Mouse (Mus musculus) embryonic fibroblast, embryonic 13.5 days (primary cell): ENCODE measurements around the gene Rsbn1l. TPM values are rescaled to one million over a fixed set of nuclear protein-coding genes. Genes with fewer than 3 reads are reported as not detected.

Source experiments
- H3K27ac ChIP-seq: 2 replicates; pipeline ENCODE4 v1.5.1; 2012; ENCODE audit warnings: low read length, control low read depth, inconsistent platforms; ENCODE audit not compliant: insufficient read depth
- H3K4me1 ChIP-seq: 2 replicates; pipeline ENCODE4 v1.6.1; 2011; ENCODE audit warnings: low read length; ENCODE audit not compliant: control insufficient read depth, insufficient read depth
- H3K4me3 ChIP-seq: 2 replicates; pipeline ENCODE4 v1.5.1; 2011; ENCODE audit warnings: mild to moderate bottlenecking, control low read depth, low read length; ENCODE audit not compliant: insufficient read depth
- CTCF ChIP-seq: IDR thresholded peaks from 2 replicates; pipeline ENCODE4 v1.5.1; 2011; ENCODE audit warnings: mild to moderate bottlenecking, control low read depth, low read length, moderate library complexity, borderline replicate concordance; ENCODE audit not compliant: insufficient read depth
- POLR2A ChIP-seq: IDR thresholded peaks from 2 replicates; pipeline ENCODE4 v1.6.1; 2011; ENCODE audit warnings: low read depth, mild to moderate bottlenecking, control low read depth, low read length, moderate library complexity
- polyA plus RNA-seq: library from polyadenylated mRNA; stranded (reverse); fragments of >200 nt; gene quantifications from 2 replicates; pipeline ENCODE4 v1.2.4, GENCODE M21; 2011; ENCODE audit warnings: low read depth; ENCODE audit not compliant: missing spikeins, insufficient read length

Gene Rsbn1l
- polyA plus RNA-seq, 1 experiment: 9.3 TPM

DNA sequence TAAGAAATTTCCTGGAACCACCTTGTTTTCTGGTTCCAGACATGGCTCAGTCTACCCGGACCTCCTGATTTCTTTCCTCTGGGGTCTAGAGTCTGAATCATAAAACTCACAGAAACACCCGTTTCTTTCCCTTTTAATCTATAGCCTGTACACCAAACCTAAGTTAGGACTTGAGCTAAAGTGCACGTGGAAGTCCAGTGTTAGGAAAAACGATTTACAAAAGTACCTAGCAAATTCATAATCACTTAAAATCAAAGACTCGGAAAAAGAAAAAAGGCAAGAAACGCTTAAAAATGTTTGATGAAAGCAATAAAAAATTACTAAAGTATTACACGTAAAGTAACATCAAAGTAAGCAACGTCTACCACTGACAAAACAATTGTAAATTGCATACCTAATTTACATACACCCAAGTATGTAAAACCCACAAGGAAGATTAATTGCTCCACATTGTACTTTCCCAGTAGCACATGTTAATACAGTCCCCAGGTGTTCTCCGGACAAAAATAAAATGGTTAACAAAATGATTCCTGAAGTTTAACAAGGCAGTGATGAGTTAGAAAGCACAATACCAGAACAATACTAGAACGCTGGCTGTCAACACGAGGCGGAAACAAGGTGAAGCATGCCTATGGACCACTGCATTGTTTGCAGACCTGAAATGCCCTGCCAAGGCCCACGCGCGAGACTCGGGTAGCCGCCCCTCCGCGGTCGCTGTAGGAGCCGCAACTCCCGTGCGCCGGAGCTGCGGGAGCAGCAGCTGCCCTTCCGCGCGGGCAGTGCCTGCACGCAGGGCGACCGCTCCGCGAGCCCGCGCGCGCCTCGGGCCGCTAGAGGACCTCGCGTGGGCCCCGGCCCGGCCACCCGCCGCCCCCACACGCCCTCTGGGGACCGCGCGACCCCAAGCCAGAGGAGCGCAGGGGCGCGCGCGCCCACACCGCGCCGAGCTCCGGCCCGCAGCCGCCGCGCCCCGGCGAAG, 75.1 kb downstream of the Rsbn1l start:
- Histone ChIP-seq H3K4me3 (peak overlapping the region; percentile 68), H3K4me1 (no peaks in the 10 kb centered on the region; the same call in 1 of the 2 replicates), H3K27ac (no peak overlapping the region)
- TF ChIP-seq POLR2A: no peak
- TF ChIP-seq CTCF: no peak

DNA sequence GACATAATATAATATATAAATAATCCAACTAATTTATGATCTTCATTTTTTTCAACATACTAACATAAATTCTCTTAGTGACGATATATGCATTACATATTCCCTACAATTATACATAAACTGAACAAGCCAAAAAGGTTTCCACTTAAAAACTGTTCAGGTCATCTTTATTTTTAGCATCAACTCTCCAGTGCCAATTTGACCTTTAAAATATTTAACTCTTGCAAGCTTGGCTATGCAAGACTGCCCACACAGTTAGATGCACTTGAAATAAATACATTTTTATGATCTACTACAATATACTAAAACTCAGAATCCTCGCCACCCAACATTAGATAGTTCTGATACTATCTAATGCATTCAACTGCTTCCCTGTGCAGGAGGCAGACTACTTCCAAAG, 75.8 kb downstream of the Rsbn1l start:
- H3K4me3 ChIP-seq: peak overlapping the region; percentile 4; the same call in 1 of the 2 replicates
- H3K27ac ChIP-seq: no peak overlapping the region
- H3K4me1 ChIP-seq: no peaks in the 10 kb centered on the region; the same call in 1 of the 2 replicates
- no peak for TF ChIP-seq POLR2A
- TF ChIP-seq CTCF: no peak

DNA sequence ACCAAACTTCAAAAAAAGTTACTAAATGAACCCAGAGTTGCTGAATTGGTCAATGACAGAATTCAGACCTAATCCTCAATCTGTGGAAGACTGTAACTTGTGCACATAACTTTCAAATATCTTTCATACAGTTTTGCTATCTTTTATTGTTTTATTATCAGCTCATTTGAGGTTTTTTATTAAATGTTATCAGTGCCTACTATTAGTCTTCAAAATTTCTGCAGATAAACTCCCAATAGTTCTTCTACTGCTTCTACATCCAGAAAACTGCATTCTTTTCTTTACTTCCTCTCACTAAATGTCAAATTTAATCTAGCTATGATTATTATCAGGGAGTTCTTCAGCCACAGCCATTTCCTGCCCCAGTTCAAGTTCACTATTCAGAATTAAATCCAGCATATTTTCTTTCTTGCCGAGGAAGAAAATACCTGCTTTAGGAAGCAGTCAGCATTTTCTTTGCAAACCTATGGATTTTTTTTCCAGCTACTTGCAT, 79.2 kb downstream of the Rsbn1l start:
- Histone ChIP-seq H3K4me1 (no peaks in the 10 kb centered on the region), H3K27ac (no peak overlapping the region), H3K4me3 (no peak overlapping the region)
- TF ChIP-seq POLR2A (no peak), CTCF (no peak)

DNA sequence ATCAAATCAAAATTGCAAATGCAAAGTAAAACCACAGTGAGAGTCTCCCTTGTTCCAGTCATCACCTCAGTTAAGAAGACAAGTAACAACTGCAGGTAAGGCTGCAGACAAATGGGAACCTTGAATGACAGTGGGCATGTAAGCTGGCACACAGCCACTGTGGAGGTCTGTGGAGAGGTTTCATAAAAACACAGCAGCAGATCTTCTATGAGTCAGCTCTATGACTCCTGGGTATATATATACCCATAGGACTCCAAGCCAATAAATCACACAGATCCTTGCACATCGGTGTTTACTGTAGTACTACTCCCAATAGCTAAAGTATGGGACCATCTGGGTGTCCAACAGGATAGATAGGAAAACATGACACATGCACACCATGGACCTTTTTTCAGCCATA, 83.1 kb downstream of the Rsbn1l start:
- Histone ChIP-seq H3K4me1 (no peaks in the 10 kb centered on the region), H3K4me3 (no peak overlapping the region), H3K27ac (no peak overlapping the region)
- no peak for TF ChIP-seq POLR2A
- no peak for TF ChIP-seq CTCF

DNA sequence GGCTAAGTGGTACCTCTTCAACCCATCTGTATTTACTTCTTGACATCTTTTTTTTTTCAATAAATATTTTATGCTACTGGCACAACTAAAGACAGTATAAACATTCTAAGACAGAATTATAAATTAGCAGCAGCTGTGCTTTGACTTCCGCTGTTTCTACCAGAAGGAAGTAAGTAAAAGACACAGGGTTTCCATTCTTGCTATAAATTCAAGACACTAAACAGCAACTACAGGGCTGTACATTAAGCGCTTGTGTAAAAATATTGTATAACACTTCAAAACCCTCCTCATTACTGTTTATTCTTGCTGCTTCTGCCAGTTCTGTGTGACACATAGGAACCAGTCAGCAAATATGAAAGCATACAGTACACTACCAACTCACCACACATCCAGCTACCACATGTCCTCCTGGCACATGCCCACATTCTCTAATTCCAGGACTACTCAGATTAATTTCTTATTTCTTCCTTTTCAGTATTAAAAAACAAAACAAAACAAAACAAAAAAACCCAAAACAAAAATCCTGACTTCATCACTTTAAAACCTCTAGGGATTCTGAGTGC, 90.9 kb downstream of the Rsbn1l start:
- Histone ChIP-seq H3K27ac (no peak overlapping the region), H3K4me1 (no peaks in the 10 kb centered on the region), H3K4me3 (no peak overlapping the region)
- no peak for TF ChIP-seq CTCF
- TF ChIP-seq POLR2A: no peak

DNA sequence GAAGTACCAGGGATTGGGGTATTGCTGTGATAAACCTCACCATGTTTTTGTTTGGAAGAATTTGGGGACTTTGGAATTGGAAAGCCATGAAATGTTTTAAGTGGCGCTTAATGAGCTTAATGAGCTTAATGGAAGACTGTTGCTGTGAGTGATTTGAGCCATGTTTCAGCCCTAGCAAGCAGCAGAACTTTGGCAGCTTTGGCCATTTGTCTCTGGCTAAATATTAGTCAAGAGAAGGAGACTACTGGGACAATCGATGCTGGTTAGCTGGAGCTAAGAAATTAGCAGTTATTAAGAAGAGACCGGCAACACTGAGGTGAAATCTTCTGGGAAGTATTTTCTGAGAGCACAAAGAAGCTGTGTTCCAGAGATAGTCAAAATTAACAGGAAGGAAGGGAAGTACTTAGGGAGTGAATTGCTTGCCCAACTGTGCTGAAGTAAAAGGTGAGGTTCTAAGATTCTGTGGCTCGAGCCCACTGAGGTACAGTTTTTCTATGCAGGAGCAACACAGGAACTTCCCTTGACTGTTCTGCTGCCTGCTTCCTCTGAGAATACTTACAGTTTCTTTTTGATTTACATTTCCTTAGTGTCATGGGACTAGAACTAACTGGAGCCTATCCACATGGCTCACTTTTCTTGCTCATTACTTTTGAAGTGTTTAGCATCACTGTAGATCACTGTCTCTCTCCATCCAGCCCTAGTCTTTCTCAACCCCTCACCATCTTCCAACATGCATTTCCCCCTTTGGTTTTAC, 91.8 kb downstream of the Rsbn1l start:
- no peak for TF ChIP-seq CTCF
- no peak for TF ChIP-seq POLR2A
- H3K27ac ChIP-seq: no peak overlapping the region
- H3K4me1 ChIP-seq: no peaks in the 10 kb centered on the region
- H3K4me3 ChIP-seq: no peak overlapping the region

DNA sequence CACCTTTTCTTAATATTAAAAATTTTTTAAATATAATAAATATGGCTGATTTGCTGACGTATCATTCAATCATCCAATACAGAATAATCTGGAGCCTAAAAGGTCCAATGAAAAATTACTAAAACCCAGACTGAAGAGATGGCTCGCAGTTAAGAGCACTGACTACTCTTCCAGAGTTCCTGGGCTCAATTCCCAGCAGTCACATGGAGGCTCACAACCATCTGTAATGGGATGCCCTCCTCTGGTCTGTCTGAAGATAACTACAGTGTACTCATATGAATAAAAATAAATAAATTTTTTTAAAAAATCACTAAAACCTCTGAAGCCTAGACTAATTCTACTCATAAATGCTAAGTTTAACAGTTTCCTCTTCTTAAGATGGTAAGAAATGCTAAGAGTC, 94.3 kb downstream of the Rsbn1l start:
- no peaks in the 10 kb centered on the region for H3K4me1 ChIP-seq
- TF ChIP-seq CTCF (no peak), POLR2A (no peak)
- no peak overlapping the region for H3K27ac ChIP-seq
- H3K4me3 ChIP-seq: no peak overlapping the region

DNA sequence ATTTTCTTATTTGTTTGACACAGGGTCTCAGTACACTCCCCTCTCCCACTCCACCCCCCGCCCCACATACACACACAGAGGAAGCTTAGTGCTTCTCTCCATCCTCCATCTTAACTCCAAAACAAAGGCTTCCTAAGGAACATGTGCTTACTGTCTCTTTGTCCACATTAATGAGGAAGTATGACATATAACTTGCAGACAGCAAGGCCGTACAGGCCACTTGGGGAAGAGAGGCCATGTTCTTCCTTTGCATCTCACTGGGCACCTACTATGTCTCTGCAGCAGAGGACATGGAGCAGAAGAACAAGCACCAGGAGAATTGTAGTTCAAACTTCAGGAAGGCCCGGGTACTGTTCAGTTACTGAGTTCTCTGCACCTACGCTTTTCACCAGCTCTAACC, 95.6 kb downstream of the Rsbn1l start:
- no peak overlapping the region for H3K4me3 ChIP-seq
- H3K4me1 ChIP-seq: no peaks in the 10 kb centered on the region
- no peak overlapping the region for H3K27ac ChIP-seq
- TF ChIP-seq CTCF: no peak
- TF ChIP-seq POLR2A: no peak

DNA sequence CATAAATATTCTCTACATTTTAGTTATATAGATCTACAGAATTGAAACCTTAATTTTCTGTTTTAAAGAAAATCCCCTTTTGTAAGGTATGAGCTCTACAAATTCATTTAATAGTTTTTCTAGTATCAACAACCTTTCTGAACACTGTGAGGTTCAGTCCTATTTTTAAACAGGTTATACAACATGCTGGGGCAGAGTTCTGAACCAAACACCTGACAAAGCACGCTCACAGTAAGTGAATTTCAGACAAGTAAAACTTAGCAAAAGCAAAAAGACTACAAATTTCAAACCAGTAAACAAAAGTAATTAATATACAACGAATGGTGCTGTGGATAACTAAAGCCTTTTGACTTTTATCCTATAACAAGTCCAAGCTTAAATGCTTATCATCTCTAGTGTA, 97.8 kb downstream of the Rsbn1l start:
- TF ChIP-seq POLR2A: no peak
- no peak for TF ChIP-seq CTCF
- no peaks in the 10 kb centered on the region for H3K4me1 ChIP-seq
- H3K4me3 ChIP-seq: no peak overlapping the region
- no peak overlapping the region for H3K27ac ChIP-seq
